Mouse (Mus musculus) liver, adult (tissue): ENCODE measurements around the gene Plxdc1.

ENCODE experiments used
- GATA4 ChIP-seq: IDR thresholded peaks from 2 replicates; pipeline ENCODE4 v1.6.1; 2014; ENCODE audit warnings: mild to moderate bottlenecking, low read length; ENCODE audit not compliant: insufficient replicate concordance

Plxdc1 gene

DNA sequence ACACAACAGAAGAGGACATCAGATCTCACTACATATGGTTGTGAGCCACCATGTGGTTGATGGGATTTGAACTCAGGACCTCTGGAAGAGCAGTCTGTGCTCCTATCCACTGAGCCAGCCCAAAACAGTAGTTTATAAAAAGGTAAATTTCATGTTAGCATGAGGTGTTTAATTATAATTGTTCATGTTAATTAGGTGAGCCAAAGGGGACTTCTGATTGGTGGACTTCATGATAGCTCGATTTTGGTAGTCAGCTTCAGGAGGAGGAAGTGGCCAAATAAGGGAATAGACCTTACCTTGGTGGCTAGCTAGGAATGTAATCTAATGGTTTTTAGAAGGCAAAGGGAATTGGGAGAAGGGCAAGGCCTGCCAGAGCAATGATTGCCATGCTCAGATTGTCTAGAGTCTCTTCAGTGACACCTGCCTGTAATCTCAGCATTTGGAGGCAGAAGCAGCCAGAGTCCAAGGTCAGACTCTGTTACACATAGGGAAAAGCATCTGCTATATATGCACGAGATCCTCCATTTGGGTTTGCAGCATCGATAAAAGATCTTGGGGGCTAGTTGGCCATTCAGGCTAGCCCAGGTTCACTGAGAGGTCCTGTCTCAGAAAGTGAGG is 88.6 kb downstream of the Plxdc1 start:
- no peak for TF ChIP-seq GATA4

DNA sequence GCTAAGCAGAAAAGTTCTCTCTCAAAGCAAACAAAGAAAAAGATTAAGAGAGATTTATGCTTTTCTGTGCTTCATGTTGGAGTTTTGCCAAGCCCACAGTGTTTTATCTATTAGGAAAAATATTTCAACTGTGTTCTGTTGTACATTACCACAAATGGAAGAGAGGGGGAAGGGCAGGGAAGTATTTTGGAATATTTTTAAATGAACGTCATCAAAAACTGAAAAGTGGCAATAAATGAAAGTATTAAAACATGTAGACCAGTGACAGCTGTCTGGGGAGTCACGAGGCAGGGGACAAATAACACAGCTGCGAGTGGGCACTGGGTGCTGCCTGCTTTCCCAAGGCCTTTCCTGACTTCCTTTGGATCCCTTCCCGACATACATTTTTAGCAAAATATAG is 89.6 kb downstream of the Plxdc1 start:
- TF ChIP-seq GATA4, result no peak

- no peak for TF ChIP-seq GATA4
Measured at GRCm38 (mm10) chr11:97891821-97892220, 94.4 kb downstream of the Plxdc1 start.

- no peak for TF ChIP-seq GATA4
Measured at GRCm38 (mm10) chr11:97885296-97885915, 100.8 kb downstream of the Plxdc1 start.

GRCm38 (mm10) chr11:97884601-97885185 is 101.6 kb downstream of the Plxdc1 start:
- TF ChIP-seq GATA4, result no peak

DNA sequence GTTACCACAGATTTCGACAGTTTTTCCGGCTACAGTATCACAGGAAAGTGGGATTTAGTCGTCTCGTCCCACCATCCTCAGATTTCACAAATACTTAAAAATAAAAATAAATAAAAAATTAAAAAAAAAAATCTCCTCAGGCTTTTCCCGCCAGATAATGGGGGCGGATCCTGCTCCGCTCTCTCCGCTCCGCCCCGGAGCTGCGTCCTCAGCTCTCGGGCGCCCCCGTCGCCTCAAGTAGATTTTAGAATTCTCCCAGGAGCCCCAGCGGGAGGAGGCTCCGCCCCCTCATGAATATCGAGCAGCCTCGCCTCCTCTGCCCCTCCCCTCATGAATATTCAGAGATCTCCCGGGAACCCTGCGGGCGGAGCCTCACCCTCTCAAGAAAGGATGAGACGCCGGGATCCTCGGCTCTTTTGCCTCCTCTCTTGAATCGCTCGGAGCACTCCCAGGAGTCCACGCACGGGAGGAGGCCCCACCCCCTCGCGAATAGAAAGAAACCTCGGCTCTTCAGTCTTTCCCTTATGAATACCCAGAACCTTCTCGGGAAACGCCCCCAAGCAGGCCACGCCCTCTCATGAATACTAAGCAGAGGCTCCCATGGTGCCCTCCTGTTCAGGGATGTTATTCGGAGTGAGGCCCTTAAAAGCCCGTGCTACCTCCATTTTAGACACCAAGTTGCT is 102.2 kb downstream of the Plxdc1 start, which contains the start of gene Fbxo47:
Gene Fbxo47 (minus strand): TSS at position 237 of the 683 bp plus-strand sequence.
- peak; percentile 23; the same call in 1 of the 2 replicates for TF ChIP-seq GATA4

- peak; percentile 10; the same call in 1 of the 2 replicates for TF ChIP-seq GATA4
Measured at GRCm38 (mm10) chr11:97883542-97883917, 102.7 kb downstream of the Plxdc1 start.

GRCm38 (mm10) chr11:97880362-97880761 is 105.9 kb downstream of the Plxdc1 start:
- TF ChIP-seq GATA4, result no peak

DNA sequence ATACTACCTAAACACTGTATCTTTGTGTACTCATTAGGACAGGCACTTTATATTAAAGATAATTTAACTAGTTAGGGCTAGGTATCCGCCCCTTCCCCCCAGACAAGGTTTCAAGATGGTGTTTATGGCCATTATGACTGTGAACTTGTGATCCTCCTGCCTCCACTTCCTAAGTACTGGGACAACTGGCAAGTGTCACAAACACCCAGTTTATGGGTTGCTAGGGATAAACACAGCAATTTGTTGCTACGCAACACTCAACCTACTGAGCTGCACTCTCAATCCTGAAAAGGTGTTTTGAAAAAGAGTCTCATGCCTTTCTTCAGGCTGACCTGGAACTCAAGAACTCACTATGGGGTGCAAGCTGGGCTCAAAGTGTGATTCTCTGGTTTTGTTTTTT is 108.9 kb downstream of the Plxdc1 start:
- no peak for TF ChIP-seq GATA4

DNA sequence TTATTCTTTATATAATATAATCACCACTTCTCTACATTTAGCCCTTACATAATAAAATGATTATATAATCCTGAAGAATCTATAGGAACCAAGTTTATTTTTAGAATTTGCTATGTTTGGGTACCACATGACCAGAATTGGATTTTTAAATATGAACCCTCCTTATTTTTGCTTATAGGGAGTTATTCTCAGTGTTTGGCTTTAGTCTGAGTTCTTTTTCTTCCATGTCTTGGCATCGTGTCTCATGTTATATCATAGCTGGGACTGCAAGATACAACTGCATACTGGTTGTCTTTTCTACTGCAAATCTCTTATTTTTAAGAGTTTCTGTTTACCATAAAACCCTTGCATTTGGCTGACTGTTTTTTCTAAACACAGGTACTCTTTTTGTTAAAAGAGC is 111.8 kb downstream of the Plxdc1 start:
- no peak for TF ChIP-seq GATA4
